Mouse (Mus musculus): ENCODE data around the gene Cbln3. TPM values are rescaled to one million over a fixed set of nuclear protein-coding genes. Genes with fewer than 3 reads are reported as not detected.

The Cbln3 gene
- polyA plus RNA-seq, 1 experiment from 2014 or later, result 0.33 TPM

- Histone ChIP-seq H3K4me3 (replicated peaks) (no peak overlapping the region), H3K36me3 (peaks cover 53% of the 10 kb centered on the region), H3K4me1 (peaks cover 48% of the 10 kb centered on the region), H3K4me2 (replicated peaks) (no peak overlapping the region), H3K9me3 (replicated peaks) (no peaks in the 10 kb centered on the region), H3K27ac (replicated peaks) (no peak overlapping the region), H3K27me3 (no peaks in the 10 kb centered on the region), H3K9ac (no peak overlapping the region)
- no peak for ATAC-seq (ENCODE audit: insufficient number of reproducible peaks, low FRiP score, low TSS enrichment, low read depth)
- WGBS, result 83% methylated on average over 10 of the region's 10 CpGs
These were observed 21.2 kb downstream of the Cbln3 start for GRCm38 (mm10) chr14:55862970-55863369.

GRCm38 (mm10) chr14:55862186-55862585 lies 22.0 kb downstream of the Cbln3 start:
- no peak for ATAC-seq (ENCODE audit: insufficient number of reproducible peaks, low FRiP score, low TSS enrichment, low read depth)
- peaks cover 56% of the 10 kb centered on the region for H3K4me1 ChIP-seq
- no peak overlapping the region for H3K4me3 ChIP-seq (replicated peaks)
- H3K36me3 ChIP-seq, result peaks cover 48% of the 10 kb centered on the region
- WGBS, result 37% methylated on average over 6 of the region's 6 CpGs
- H3K4me2 ChIP-seq (replicated peaks), result no peak overlapping the region
- no peaks in the 10 kb centered on the region for H3K9me3 ChIP-seq (replicated peaks)
- H3K27ac ChIP-seq (replicated peaks), result no peak overlapping the region; the same call in 1 of the 2 replicates
- no peak overlapping the region for H3K9ac ChIP-seq
- no peaks in the 10 kb centered on the region for H3K27me3 ChIP-seq

GRCm38 (mm10) chr14:55857588-55857987 lies 26.6 kb downstream of the Cbln3 start:
- H3K4me1 ChIP-seq, result peaks cover 70% of the 10 kb centered on the region
- peak overlapping the region; percentile 31 for H3K4me2 ChIP-seq (replicated peaks)
- no peak overlapping the region for H3K9ac ChIP-seq
- H3K4me3 ChIP-seq (replicated peaks), result peak overlapping the region; percentile 73
- H3K27me3 ChIP-seq, result no peaks in the 10 kb centered on the region
- no peaks in the 10 kb centered on the region for H3K9me3 ChIP-seq (replicated peaks)
- 34% methylated on average over 4 of the region's 4 CpGs for WGBS
- 0 out of 2 replicates have a peak, but pooled peaks cover 6% of the 10 kb centered on the region for H3K36me3 ChIP-seq
- H3K27ac ChIP-seq (replicated peaks), result no peak overlapping the region
- ATAC-seq (ENCODE audit: insufficient number of reproducible peaks, low FRiP score, low TSS enrichment, low read depth), result no peak

- Histone ChIP-seq H3K4me1 (peaks cover 67% of the 10 kb centered on the region), H3K4me2 (replicated peaks) (peak overlapping the region; percentile 79)
- 2% methylated on average over 4 of the region's 4 CpGs for WGBS
These were observed 29.1 kb downstream of the Cbln3 start for GRCm38 (mm10) chr14:55855101-55855561.

GRCm38 (mm10) chr14:55854406-55855100 lies 29.6 kb downstream of the Cbln3 start:
- Histone ChIP-seq H3K4me3 (replicated peaks) (peak overlapping the region; percentile 73), H3K9me3 (replicated peaks) (no peaks in the 10 kb centered on the region), H3K4me2 (replicated peaks) (peak overlapping the region; percentile 79), H3K9ac (peak overlapping the region; percentile 69), H3K27me3 (no peaks in the 10 kb centered on the region), H3K27ac (replicated peaks) (peak overlapping the region; percentile 97), H3K4me1 (peaks cover 67% of the 10 kb centered on the region), H3K36me3 (no peaks in the 10 kb centered on the region)
- WGBS, result 1% methylated on average over 9 of the region's 9 CpGs
- ATAC-seq (ENCODE audit: insufficient number of reproducible peaks, low FRiP score, low TSS enrichment, low read depth), result 0 out of 2 replicates have a peak, but pooled peaks have one; percentile 8

More at GRCm38 (mm10) chr14:55855101-55855561, 29.1 kb downstream of the Cbln3 start:
- H3K4me3 ChIP-seq (replicated peaks), result peak overlapping the region; percentile 73
- H3K9ac ChIP-seq, result peak overlapping the region; percentile 69
- H3K36me3 ChIP-seq, result no peaks in the 10 kb centered on the region
- ATAC-seq (ENCODE audit: insufficient number of reproducible peaks, low FRiP score, low TSS enrichment, low read depth), result no peak; the same call in 1 of the 2 replicates
- H3K27me3 ChIP-seq, result no peaks in the 10 kb centered on the region
- no peaks in the 10 kb centered on the region for H3K9me3 ChIP-seq (replicated peaks)
- H3K27ac ChIP-seq (replicated peaks), result peak overlapping the region; percentile 97

- Histone ChIP-seq H3K4me1 (peaks cover 61% of the 10 kb centered on the region), H3K9me3 (replicated peaks) (no peaks in the 10 kb centered on the region), H3K27ac (replicated peaks) (peak within 1 kb of the TSS; percentile 97), H3K9ac (peak within 1 kb of the TSS; percentile 69), H3K4me3 (replicated peaks) (peak within 1 kb of the TSS; percentile 73), H3K4me2 (replicated peaks) (peak within 1 kb of the TSS; percentile 79), H3K36me3 (no peaks in the 10 kb centered on the region), H3K27me3 (no peaks in the 10 kb centered on the region)
- peak; percentile 93 for ATAC-seq (ENCODE audit: insufficient number of reproducible peaks, low FRiP score, low TSS enrichment, low read depth)
- WGBS, result under 1% methylated on average over 29 of the region's 33 CpGs
These were observed 30.4 kb downstream of the Cbln3 start, which contains the start of gene Nynrin for GRCm38 (mm10) chr14:55853621-55854285. Gene Nynrin, plus strand, starts transcription at chr14:55854010.

GRCm38 (mm10) chr14:55852646-55853551 lies 31.3 kb downstream of the Cbln3 start:
- Histone ChIP-seq H3K4me1 (peaks cover 52% of the 10 kb centered on the region), H3K4me3 (replicated peaks) (peak overlapping the region; percentile 73), H3K36me3 (no peaks in the 10 kb centered on the region), H3K27me3 (no peaks in the 10 kb centered on the region), H3K9me3 (replicated peaks) (no peaks in the 10 kb centered on the region), H3K27ac (replicated peaks) (peak overlapping the region; percentile 97), H3K4me2 (replicated peaks) (peak overlapping the region; percentile 79), H3K9ac (peak overlapping the region; percentile 69)
- ATAC-seq (ENCODE audit: insufficient number of reproducible peaks, low FRiP score, low TSS enrichment, low read depth), result peak; percentile 74
- 4% methylated on average over 11 of the region's 11 CpGs for WGBS

- Histone ChIP-seq H3K9me3 (replicated peaks) (no peaks in the 10 kb centered on the region), H3K27ac (replicated peaks) (no peak overlapping the region), H3K4me1 (peaks cover 33% of the 10 kb centered on the region), H3K27me3 (no peaks in the 10 kb centered on the region), H3K9ac (no peak overlapping the region), H3K36me3 (no peaks in the 10 kb centered on the region), H3K4me2 (replicated peaks) (no peak overlapping the region), H3K4me3 (replicated peaks) (no peak overlapping the region)
- 66% methylated on average over 6 of the region's 6 CpGs for WGBS
- ATAC-seq (ENCODE audit: insufficient number of reproducible peaks, low FRiP score, low TSS enrichment, low read depth), result no peak
These were observed 33.3 kb downstream of the Cbln3 start for GRCm38 (mm10) chr14:55850885-55851284.

GRCm38 (mm10) chr14:55845506-55846294 lies 38.5 kb downstream of the Cbln3 start:
- no peak overlapping the region for H3K27ac ChIP-seq (replicated peaks)
- 0 out of 2 replicates have a peak, but pooled peaks cover 5% of the 10 kb centered on the region for H3K4me1 ChIP-seq
- no peaks in the 10 kb centered on the region for H3K27me3 ChIP-seq
- no peak overlapping the region for H3K4me3 ChIP-seq (replicated peaks)
- no peak overlapping the region for H3K9ac ChIP-seq
- H3K4me2 ChIP-seq (replicated peaks), result no peak overlapping the region
- ATAC-seq (ENCODE audit: insufficient number of reproducible peaks, low FRiP score, low TSS enrichment, low read depth), result no peak
- no peaks in the 10 kb centered on the region for H3K36me3 ChIP-seq
- no peaks in the 10 kb centered on the region for H3K9me3 ChIP-seq (replicated peaks)
- 72% methylated on average over 9 of the region's 9 CpGs for WGBS

- no peak overlapping the region for H3K27ac ChIP-seq (replicated peaks)
- WGBS, result 79% methylated on average over 4 of the region's 4 CpGs
These were observed 41.4 kb downstream of the Cbln3 start for GRCm38 (mm10) chr14:55842794-55843193.

More at GRCm38 (mm10) chr14:55842794-55843193, 41.4 kb downstream of the Cbln3 start:
- Histone ChIP-seq H3K27me3 (no peaks in the 10 kb centered on the region), H3K4me1 (no peaks in the 10 kb centered on the region), H3K4me3 (replicated peaks) (no peak overlapping the region), H3K4me2 (replicated peaks) (no peak overlapping the region), H3K9ac (no peak overlapping the region), H3K9me3 (replicated peaks) (no peaks in the 10 kb centered on the region), H3K36me3 (no peaks in the 10 kb centered on the region)
- ATAC-seq (ENCODE audit: insufficient number of reproducible peaks, low FRiP score, low TSS enrichment, low read depth), result no peak
